Comparison of ENCODE assay signal across 7 mouse cellular contexts in the genomic region with DNA sequence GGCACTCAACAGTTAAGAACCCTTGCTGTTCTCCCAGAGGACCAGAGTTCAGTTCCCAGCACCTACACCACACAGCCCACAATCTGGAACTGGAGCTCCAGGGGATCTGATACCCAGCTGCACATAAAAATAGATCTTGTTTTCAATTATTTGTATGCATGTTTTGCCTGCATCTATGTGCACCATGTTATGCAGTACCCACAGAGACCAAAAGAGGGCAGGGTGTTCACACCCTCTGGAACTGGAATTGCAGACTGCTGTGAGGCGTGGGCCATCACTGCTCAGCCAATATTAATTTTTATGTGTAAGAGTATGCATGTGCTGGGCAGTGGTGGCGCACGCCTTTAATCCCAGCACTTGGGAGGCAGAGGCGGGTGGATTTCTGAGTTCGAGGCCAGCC. TPM values are rescaled to one million over a fixed set of nuclear protein-coding genes. Genes with fewer than 3 reads are reported as not detected.
A peak's percentile ranks its signal among the peaks of the same experiment; 100 is the strongest.
DNase-seq lines count a peak whose midpoint lies in the region; ATAC-seq and TF ChIP-seq lines count a peak whose summit lies in the region.

No protein-coding gene starts in this region.

- H3K4me3 ChIP-seq in kidney, adult 2 months (ENCODE audit: insufficient read depth, low read depth, low read length) = no peak overlapping the region
- H3K4me3 ChIP-seq in kidney, embryonic 14.5 days (ENCODE audit: low read length) = no peak overlapping the region

- H3K27ac ChIP-seq in kidney, adult 2 months (ENCODE audit: insufficient read depth, low read depth, low read length) = no peak overlapping the region
- no peak overlapping the region for H3K27ac ChIP-seq in kidney, embryonic 14.5 days (ENCODE audit: low read depth, low read length)

- H3K4me1 ChIP-seq in kidney, adult 2 months (ENCODE audit: control insufficient read depth, insufficient read depth, low read length) = 0 out of 2 replicates have a peak, but pooled peaks cover 3% of the 10 kb centered on the region
- H3K4me1 ChIP-seq in kidney, embryonic 14.5 days (ENCODE audit: control insufficient read depth, insufficient read depth, low read length) = no peaks in the 10 kb centered on the region

- no peak overlapping the region for H3K9ac ChIP-seq in kidney, embryonic 14.5 days (ENCODE audit: low read depth, low read length)

- no peaks in the 10 kb centered on the region for H3K9me3 ChIP-seq in kidney, embryonic 14.5 days (ENCODE audit: control insufficient read depth, low read length)

- WGBS in kidney, adult 2 months = 79% methylated on average over 5 of the region's 5 CpGs
- WGBS in kidney, embryonic 14.5 days = 79% methylated on average over 4 of the region's 5 CpGs

- no peak overlapping the region for H3K4me2 ChIP-seq in kidney, embryonic 14.5 days (replicated peaks; ENCODE audit: low read depth, low read length)

- TF ChIP-seq POLR2A in kidney, adult 2 months (IDR thresholded peaks at IDR 0.05; ENCODE audit: low read depth, low read length) = no peak

- peak; percentile 70 for DNase-seq in kidney, adult 2 months
- DNase-seq in NIH3T3 (ENCODE audit: low read depth) (peak; percentile 70), MN1 (ENCODE audit: low spot score) (no peak)
- no peak for DNase-seq in right cerebral cortex, adult 2 months (ENCODE audit: low spot score in 2 of 2)

- no peak for ATAC-seq in kidney, embryonic 14.5 days (ENCODE audit: low FRiP score, low TSS enrichment)
- ATAC-seq in granulocyte monocyte progenitor cell, adult 5-6 weeks (replicated peaks; ENCODE audit: poor library complexity, severe bottlenecking) = peak; percentile 48
- peak; percentile 48; the same call in 1 of the 2 replicates for ATAC-seq in monocyte, adult 5-6 weeks (replicated peaks; ENCODE audit: insufficient number of reproducible peaks, low FRiP score, low TSS enrichment, poor library complexity, severe bottlenecking)

- peak; percentile 71 for TF ChIP-seq CTCF in kidney, adult 2 months (conservative IDR thresholded peaks at IDR 0.05; ENCODE audit: insufficient read depth, insufficient read length, low read depth, low read length)

- no peaks in the 10 kb centered on the region for H3K27me3 ChIP-seq in kidney, adult 2 months (replicated peaks; ENCODE audit: control insufficient read depth, insufficient read depth, low read length)
- H3K27me3 ChIP-seq in kidney, embryonic 14.5 days (ENCODE audit: control insufficient read depth, insufficient read depth, low read length) = no peaks in the 10 kb centered on the region

- H3K36me3 ChIP-seq in kidney, adult 2 months (ENCODE audit: control insufficient read depth, insufficient read depth, low read length) = no peaks in the 10 kb centered on the region
- H3K36me3 ChIP-seq in kidney, embryonic 14.5 days (ENCODE audit: control insufficient read depth, insufficient read depth, low read length) = no peaks in the 10 kb centered on the region

RNA-seq across cellular contexts. Expression of gene Spata2, which starts 4.6 kb away (rescaled TPM):
- polyA plus RNA-seq in kidney, adult 2 months (2012; rRNA removed) = 26.5 and 31.5 TPM in 2 replicates
- 10.8 and 17.4 TPM in 2 replicates for polyA plus RNA-seq in kidney, embryonic 14.5 days (2014; fragmentation: Nextera tagmentation; extraction: Ambion mirVana)
- 11.5 and 24.7 TPM in 2 replicates for total RNA-seq in granulocyte monocyte progenitor cell, adult 5-6 weeks (2014; fragmentation: Nextera tagmentation)
- total RNA-seq in granulocyte monocyte progenitor cell, adult 5-6 weeks (2017) = 7.4 and 8.1 TPM in 2 replicates
- 7.3 to 13.8 TPM (median 9.6 TPM) in 3 replicates for total RNA-seq in monocyte, adult 5-6 weeks (2017)

RNA-seq across cellular contexts. Expression of gene Rnf114, which starts 4.8 kb away (rescaled TPM):
- 97.9 and 98.2 TPM in 2 replicates for polyA plus RNA-seq in kidney, adult 2 months (2012; rRNA removed)
- 79.1 and 98.3 TPM in 2 replicates for polyA plus RNA-seq in kidney, embryonic 14.5 days (2014; fragmentation: Nextera tagmentation; extraction: Ambion mirVana)
- 39.8 and 49.3 TPM in 2 replicates for total RNA-seq in granulocyte monocyte progenitor cell, adult 5-6 weeks (2014; fragmentation: Nextera tagmentation)
- 24.3 and 25.7 TPM in 2 replicates for total RNA-seq in granulocyte monocyte progenitor cell, adult 5-6 weeks (2017)
- total RNA-seq in monocyte, adult 5-6 weeks (2017) = 62.6 to 74.1 TPM (median 67.8 TPM) in 3 replicates

RNA-seq across cellular contexts. Expression of gene Snai1, which starts 40.7 kb away (rescaled TPM):
- 10.4 and 13.2 TPM in 2 replicates for polyA plus RNA-seq in kidney, adult 2 months (2012; rRNA removed)
- polyA plus RNA-seq in kidney, embryonic 14.5 days (2014; fragmentation: Nextera tagmentation; extraction: Ambion mirVana) = 40.4 and 40.8 TPM in 2 replicates
- total RNA-seq in granulocyte monocyte progenitor cell, adult 5-6 weeks (2014; fragmentation: Nextera tagmentation) = not detected in 2 replicates
- total RNA-seq in granulocyte monocyte progenitor cell, adult 5-6 weeks (2017) = not detected in 2 replicates
- not detected in 3 replicates for total RNA-seq in monocyte, adult 5-6 weeks (2017)

Comparison
In these comparisons a context has a peak if more than half of its experiments do, and no peak if none do; other contexts are left out.
1. DNase-seq: peak in kidney, adult 2 months (single experiment) and NIH3T3 (single experiment); none in right cerebral cortex, adult 2 months (0 of 2) and MN1 (single experiment).